Mouse (Mus musculus): Measurements from ENCODE around the gene Nr4a2.

Gene Nr4a2

GRCm38 (mm10) chr2:57123991-57124840 lies at the start of gene Nr4a2:
TSS of gene Nr4a2 (minus strand) at chr2:57124003.
- peak; percentile 89 to 90 for DNase-seq (ENCODE audit: low spot score in 2 of 2)

- no peak for DNase-seq (ENCODE audit: low spot score in 2 of 2)
Observed at GRCm38 (mm10) chr2:57165416-57165815, 41.6 kb upstream of the Nr4a2 start.

GRCm38 (mm10) chr2:57156814-57157213 lies 33.0 kb upstream of the Nr4a2 start:
- DNase-seq (ENCODE audit: low spot score in 2 of 2): no peak

- no peak for DNase-seq (ENCODE audit: low spot score in 2 of 2)
Observed at GRCm38 (mm10) chr2:57149796-57150195, 26.0 kb upstream of the Nr4a2 start.

- DNase-seq (ENCODE audit: low spot score in 2 of 2): no peak
Observed at GRCm38 (mm10) chr2:57148231-57148630, 24.4 kb upstream of the Nr4a2 start.

GRCm38 (mm10) chr2:57145646-57146421 lies 22.0 kb upstream of the Nr4a2 start:
- DNase-seq (ENCODE audit: low spot score in 2 of 2): no peak

- no peak for DNase-seq (ENCODE audit: low spot score in 2 of 2)
Observed at GRCm38 (mm10) chr2:57138594-57138993, 14.8 kb upstream of the Nr4a2 start.

- DNase-seq (ENCODE audit: low spot score in 2 of 2): no peak
Observed at GRCm38 (mm10) chr2:57127461-57127860, 3.7 kb upstream of the Nr4a2 start.

GRCm38 (mm10) chr2:57125891-57126290 lies 2.1 kb upstream of the Nr4a2 start:
- DNase-seq (ENCODE audit: low spot score in 2 of 2): no peak

GRCm38 (mm10) chr2:57122986-57123980 lies 520 bp downstream of the Nr4a2 start:
- peak; percentile 63 to 66 for DNase-seq (ENCODE audit: low spot score in 2 of 2)

- DNase-seq (ENCODE audit: low spot score in 2 of 2): no peak
Observed at GRCm38 (mm10) chr2:57121110-57121509, 2.7 kb downstream of the Nr4a2 start.

GRCm38 (mm10) chr2:57117201-57117951 lies 6.4 kb downstream of the Nr4a2 start:
- peak; percentile 69 to 80 for DNase-seq (ENCODE audit: low spot score in 2 of 2)

- peak; percentile 85 to 86 for DNase-seq (ENCODE audit: low spot score in 2 of 2)
Observed at GRCm38 (mm10) chr2:57116366-57117200, 7.2 kb downstream of the Nr4a2 start.

- peak; percentile 39 to 43 for DNase-seq (ENCODE audit: low spot score in 2 of 2)
Observed at GRCm38 (mm10) chr2:57115864-57116365, 7.9 kb downstream of the Nr4a2 start.

GRCm38 (mm10) chr2:57115181-57115863 lies 8.5 kb downstream of the Nr4a2 start:
- DNase-seq (ENCODE audit: low spot score in 2 of 2): peak in 1 of 2 experiments; percentile 12

GRCm38 (mm10) chr2:57114211-57115151 lies 9.3 kb downstream of the Nr4a2 start:
- DNase-seq (ENCODE audit: low spot score in 2 of 2): peak; percentile 79 to 82

- DNase-seq (ENCODE audit: low spot score in 2 of 2): no peak
Observed at GRCm38 (mm10) chr2:57113431-57113830, 10.4 kb downstream of the Nr4a2 start.

- DNase-seq (ENCODE audit: low spot score in 2 of 2): no peak
Observed at GRCm38 (mm10) chr2:57112949-57113348, 10.9 kb downstream of the Nr4a2 start.
